16 mouse cellular contexts compared by ENCODE assay signal in genomic region chr2:126598359-126598758, GRCm38 (mm10). TPM values are rescaled to one million over a fixed set of nuclear protein-coding genes. Genes with fewer than 3 reads are reported as not detected.
A peak's percentile ranks its signal among the peaks of the same experiment; 100 is the strongest.
DNase-seq lines count a peak whose midpoint lies in the region; TF ChIP-seq lines count a peak whose summit lies in the region.
"Had no signal": no experiment of that assay in that cellular context is flagged by ENCODE, and none has a peak within 500 bp of the region (broad histone marks: within the 10 kb centered on the region; RNA-seq: fewer than 3 reads in every experiment).

No protein-coding gene starts in this region.

- H3K36me3 ChIP-seq in thymus, adult 2 months (ENCODE audit: control insufficient read depth, insufficient read depth, low read length): no peaks in the 10 kb centered on the region
- H3K36me3 ChIP-seq in forebrain, embryonic 10.5 days (replicated peaks): no peaks in the 10 kb centered on the region
- H3K36me3 ChIP-seq: embryonic facial prominence, embryonic 10.5 days; heart, embryonic 12.5 days; limb, embryonic 13.5 days; midbrain, embryonic 12.5 days had no signal

- TF ChIP-seq CTCF in cerebellum, adult 2 months (IDR thresholded peaks at IDR 0.05; ENCODE audit: borderline replicate concordance, insufficient read depth, low read depth, low read length): 0 out of 2 replicates have a peak, but pooled peaks have one; percentile 3
- TF ChIP-seq CTCF in layer of hippocampus, adult 2 months (conservative IDR thresholded peaks at IDR 0.05): no peak
- no peak for TF ChIP-seq CTCF in thymus, adult 2 months (IDR thresholded peaks at IDR 0.05; ENCODE audit: borderline replicate concordance, control insufficient read depth, extremely low read depth, insufficient read depth, low read length, poor library complexity)

- H3K27ac ChIP-seq in cerebellum, adult 2 months (ENCODE audit: insufficient read depth, low read length): no peak overlapping the region
- H3K27ac ChIP-seq in layer of hippocampus, adult 2 months: peak overlapping the region; percentile 64; the same call in 1 of the 2 replicates
- H3K27ac ChIP-seq in thymus, adult 2 months (ENCODE audit: control insufficient read depth, insufficient read depth, low read length): peak overlapping the region; percentile 80; the same call in 1 of the 2 replicates
- no peak overlapping the region for H3K27ac ChIP-seq in forebrain, embryonic 10.5 days
- H3K27ac ChIP-seq: embryonic facial prominence, embryonic 10.5 days; limb, embryonic 13.5 days; midbrain, embryonic 12.5 days had no signal

- no peaks in the 10 kb centered on the region for H3K4me1 ChIP-seq in cerebellum, adult 2 months (ENCODE audit: control insufficient read depth, insufficient read depth, low read length)
- peaks cover 28% of the 10 kb centered on the region for H3K4me1 ChIP-seq in thymus, adult 2 months (replicated peaks; ENCODE audit: control insufficient read depth, insufficient read depth, low read length)
- 0 out of 2 replicates have a peak, but pooled peaks cover 9% of the 10 kb centered on the region for H3K4me1 ChIP-seq in forebrain, embryonic 10.5 days
- H3K4me1 ChIP-seq: limb, embryonic 13.5 days; midbrain, embryonic 12.5 days had no signal

- no peaks in the 10 kb centered on the region for H3K27me3 ChIP-seq in cerebellum, adult 2 months (ENCODE audit: control insufficient read depth, insufficient read depth, low read length)
- no peaks in the 10 kb centered on the region for H3K27me3 ChIP-seq in thymus, adult 2 months (ENCODE audit: control insufficient read depth, insufficient read depth, low read length)
- H3K27me3 ChIP-seq in forebrain, embryonic 10.5 days (ENCODE audit: poor library complexity, severe bottlenecking): peaks cover 10% of the 10 kb centered on the region; the same call in 1 of the 2 replicates
- H3K27me3 ChIP-seq: midbrain, embryonic 12.5 days had no signal

- 37% methylated on average over 2 of the region's 2 CpGs for WGBS in cerebellum, adult 2 months
- 93% methylated on average over 2 of the region's 2 CpGs for WGBS in thymus, adult 2 months
- 52% methylated on average over 2 of the region's 2 CpGs for WGBS in forebrain, embryonic 10.5 days

- no peak for DNase-seq in cerebellum, adult 2 months
- DNase-seq in cerebellum, adult 9-11 months: no peak
- no peak for DNase-seq in layer of hippocampus, adult 2 months (ENCODE audit: low spot score in 2 of 2)
- no peak for DNase-seq in layer of hippocampus, postnatal 25 days (ENCODE audit: extremely low spot score in 1 of 2, low spot score in 1 of 2)
- DNase-seq in thymus, adult 2 months: peak; percentile 15
- DNase-seq in thymus, postnatal 36 days: no peak
- DNase-seq in natural killer cell, adult 2 months (ENCODE audit: low spot score in 2 of 2): peak; percentile 19 to 49
- no peak for DNase-seq in forebrain, embryonic 10.5 days (ENCODE audit: extremely low spot score, low spot score)
- DNase-seq: gastrocnemius, postnatal 10 days; heart, adult 11 months; kidney, postnatal 36 days; lung, postnatal 14 days had no signal

- TF ChIP-seq POLR2A in cerebellum, adult 2 months (IDR thresholded peaks at IDR 0.05; ENCODE audit: borderline replicate concordance, insufficient read depth, low read length): no peak
- no peak for TF ChIP-seq POLR2A in thymus, adult 2 months (IDR thresholded peaks at IDR 0.05; ENCODE audit: control insufficient read depth, extremely low read depth, insufficient read depth, low read length, poor library complexity)

- no peaks in the 10 kb centered on the region for H3K9me3 ChIP-seq in forebrain, embryonic 10.5 days
- H3K9me3 ChIP-seq: embryonic facial prominence, embryonic 10.5 days; heart, embryonic 12.5 days; limb, embryonic 13.5 days; midbrain, embryonic 12.5 days had no signal

- no peak overlapping the region for H3K4me3 ChIP-seq in cerebellum, adult 2 months (replicated peaks; ENCODE audit: insufficient read depth, low read depth, low read length)
- no peak overlapping the region for H3K4me3 ChIP-seq in layer of hippocampus, adult 2 months
- H3K4me3 ChIP-seq in thymus, adult 2 months (ENCODE audit: control insufficient read depth, insufficient read depth, low read length): no peak overlapping the region
- no peak overlapping the region for H3K4me3 ChIP-seq in forebrain, embryonic 10.5 days
- H3K4me3 ChIP-seq: embryonic facial prominence, embryonic 10.5 days; heart, embryonic 12.5 days; limb, embryonic 13.5 days; midbrain, embryonic 12.5 days had no signal

RNA-seq across cellular contexts. Expression of gene Hdc, which starts 20.7 kb away (rescaled TPM):
- 6.6 and 7.0 TPM in 2 replicates for polyA plus RNA-seq in cerebellum, adult 2 months (2012; rRNA removed)
- total RNA-seq in layer of hippocampus, adult 2 months (2021): 1 to 10 TPM; 1.1 TPM
- total RNA-seq in layer of hippocampus, postnatal 25 days (2021): 1 to 10 TPM in 1 of 2 experiments, under 1 TPM in 1; 0.84 to 1.4 TPM
- 18.1 and 19.1 TPM in 2 replicates for polyA plus RNA-seq in thymus, adult 2 months (2012; rRNA removed)
- 0.31 and 0.42 TPM in 2 replicates for polyA plus RNA-seq in forebrain, embryonic 10.5 days (2016; fragmentation: Nextera tagmentation; extraction: Ambion mirVana)

RNA-seq across cellular contexts. Expression of gene Slc27a2, which starts 46.2 kb away (rescaled TPM):
- polyA plus RNA-seq in cerebellum, adult 2 months (2012; rRNA removed): 6.6 and 9.4 TPM in 2 replicates
- 10 to 100 TPM; 15.3 to 15.9 TPM for total RNA-seq in layer of hippocampus, adult 2 months (2021)
- 10 to 100 TPM; 10.7 to 11.6 TPM for total RNA-seq in layer of hippocampus, postnatal 25 days (2021)
- polyA plus RNA-seq in thymus, adult 2 months (2012; rRNA removed): 2.4 and 5.2 TPM in 2 replicates
- polyA plus RNA-seq in forebrain, embryonic 10.5 days (2016; fragmentation: Nextera tagmentation; extraction: Ambion mirVana): 3.1 TPM in 2 replicates

Comparison
In these comparisons a context has a peak if more than half of its experiments do, and no peak if none do; other contexts are left out.
1. DNase-seq: peak in thymus, adult 2 months (single experiment) and natural killer cell, adult 2 months (2 of 2); none in cerebellum, adult 2 months (0 of 2), cerebellum, adult 9-11 months (single experiment), layer of hippocampus, adult 2 months (0 of 2), layer of hippocampus, postnatal 25 days (0 of 2), thymus, postnatal 36 days (0 of 2) and forebrain, embryonic 10.5 days (single experiment).
2. H3K27ac ChIP-seq: peak in layer of hippocampus, adult 2 months (single experiment) and thymus, adult 2 months (single experiment); none in cerebellum, adult 2 months (single experiment) and forebrain, embryonic 10.5 days (single experiment).